Mouse (Mus musculus): ENCODE data around the gene Wfdc12.
A peak's percentile ranks its signal among the peaks of the same experiment; 100 is the strongest.
"Not testable (repeated sequence)": the region's sequence is repeated elsewhere in the genome, so short reads cannot be mapped to it uniquely, and the experiment has no call there.

The Wfdc12 gene

GRCm38 (mm10) chr2:164190576-164190975 is at the start of gene Wfdc12:
Wfdc12 (minus strand) TSS chr2:164190608.
- DNase-seq: no peak

- DNase-seq: no peak
Measured at GRCm38 (mm10) chr2:164238366-164238765, 48.0 kb upstream of the Wfdc12 start, which contains the start of gene Svs2. Svs2 (minus strand) TSS chr2:164238466.

- DNase-seq: no peak
Measured at GRCm38 (mm10) chr2:164232671-164233070, 42.3 kb upstream of the Wfdc12 start.

GRCm38 (mm10) chr2:164228361-164229070 is 38.1 kb upstream of the Wfdc12 start:
- no peak for DNase-seq

GRCm38 (mm10) chr2:164221522-164221921 is 31.1 kb upstream of the Wfdc12 start, which contains the start of gene Wfdc15b:
Wfdc15b (minus strand) TSS chr2:164221660.
- DNase-seq: no peak

- DNase-seq: no peak
Measured at GRCm38 (mm10) chr2:164219295-164219694, 28.9 kb upstream of the Wfdc12 start.

- no peak for DNase-seq
Measured at GRCm38 (mm10) chr2:164212711-164213110, 22.3 kb upstream of the Wfdc12 start.

GRCm38 (mm10) chr2:164210892-164211291 is 20.5 kb upstream of the Wfdc12 start:
- DNase-seq: no peak

GRCm38 (mm10) chr2:164206676-164207075 is 16.3 kb upstream of the Wfdc12 start:
- DNase-seq: no peak

- DNase-seq: not testable (repeated sequence)
Measured at GRCm38 (mm10) chr2:164206011-164206410, 15.6 kb upstream of the Wfdc12 start.

GRCm38 (mm10) chr2:164199626-164200327 is 9.4 kb upstream of the Wfdc12 start, which contains the start of gene Wfdc15a:
Wfdc15a (minus strand) TSS chr2:164200130.
- no peak for DNase-seq

GRCm38 (mm10) chr2:164196700-164196990 is 6.2 kb upstream of the Wfdc12 start:
- DNase-seq: no peak

- no peak for DNase-seq
Measured at GRCm38 (mm10) chr2:164195971-164196699, 5.7 kb upstream of the Wfdc12 start.

GRCm38 (mm10) chr2:164194959-164195630 is 4.7 kb upstream of the Wfdc12 start:
- no peak for DNase-seq

GRCm38 (mm10) chr2:164192279-164192678 is 1.9 kb upstream of the Wfdc12 start:
- no peak for DNase-seq

- DNase-seq: peak; percentile 32
Measured at GRCm38 (mm10) chr2:164188722-164189121, 1.7 kb downstream of the Wfdc12 start.

GRCm38 (mm10) chr2:164184145-164184719 is 6.2 kb downstream of the Wfdc12 start:
- DNase-seq: no peak

GRCm38 (mm10) chr2:164183340-164183739 is 7.1 kb downstream of the Wfdc12 start:
- DNase-seq: no peak

GRCm38 (mm10) chr2:164182692-164183255 is 7.6 kb downstream of the Wfdc12 start, which contains the start of gene Wfdc5:
Wfdc5 (minus strand) TSS chr2:164182742.
- no peak for DNase-seq

- DNase-seq: no peak
Measured at GRCm38 (mm10) chr2:164180770-164181169, 9.6 kb downstream of the Wfdc12 start.

GRCm38 (mm10) chr2:164180124-164180523 is 10.3 kb downstream of the Wfdc12 start:
- peak; percentile 56 for DNase-seq

GRCm38 (mm10) chr2:164177831-164178230 is 12.6 kb downstream of the Wfdc12 start:
- DNase-seq: no peak
